Mouse (Mus musculus) inflammation-experienced regulatory T-cells, adult 6 months (primary cell): ENCODE measurements around the gene Sirt2. TPM values are rescaled to one million over a fixed set of nuclear protein-coding genes. Genes with fewer than 3 reads are reported as not detected.

Experiments
- polyA plus RNA-seq, 3 experiments: library from polyadenylated mRNA; unstranded; fragments of 100-300 nt; shearing (Covaris generic); gene quantifications; one replicate each; pipeline ENCODE4 v1.2.1; 2017

The Sirt2 gene
- polyA plus RNA-seq, 3 experiments from 2014 or later = 65.3 to 134 (median 90.9) TPM

Other genes with a start within 250 kb of the Sirt2 start
- not detected for gene Ifnl3, start 243.9 kb upstream of the Sirt2 start, polyA plus RNA-seq
- not detected for gene Sycn, start 225.8 kb upstream of the Sirt2 start, polyA plus RNA-seq
- 1 to 10 TPM in 1 of 3 experiments, not detected in 2; 1.4 TPM for gene Nccrp1, start 219.5 kb upstream of the Sirt2 start, polyA plus RNA-seq
- gene Samd4b, start 168.6 kb upstream of the Sirt2 start, polyA plus RNA-seq = 1 to 10 TPM; 6.4 to 9.8 (median 8.2) TPM
- 1 to 10 TPM; 2.1 to 3.7 (median 2.6) TPM for gene Pak4, start 168.6 kb upstream of the Sirt2 start, polyA plus RNA-seq
- gene Acp7, start 135.4 kb upstream of the Sirt2 start, polyA plus RNA-seq = not detected
- 1 to 10 TPM in 2 of 3 experiments, under 1 TPM in 1; 0.93 to 4.4 (median 1.3) TPM for gene Fbxo27, start 73.9 kb upstream of the Sirt2 start, polyA plus RNA-seq
- gene Fbxo17, start 49.9 kb upstream of the Sirt2 start, polyA plus RNA-seq = 1 to 10 TPM; 1.4 to 9.9 (median 6.4) TPM
- 10 to 100 TPM; 55.8 to 67.1 (median 65.2) TPM for gene Mrps12, start 24.9 kb upstream of the Sirt2 start, polyA plus RNA-seq
- 10 to 100 TPM in 2 of 3 experiments, 1 to 10 TPM in 1; 9.1 to 13.2 (median 10.8) TPM for gene Sars2, start 24.7 kb upstream of the Sirt2 start, polyA plus RNA-seq
- not detected for gene Ccer2, start 10.6 kb upstream of the Sirt2 start, polyA plus RNA-seq
- gene Nfkbib, start 777 bp downstream of the Sirt2 start, polyA plus RNA-seq = 10 to 100 TPM; 46.0 to 72.8 (median 53.3) TPM
- gene Rinl, start 22.2 kb downstream of the Sirt2 start, polyA plus RNA-seq = 100 to 1,000 TPM; 216 to 294 (median 288) TPM
- 100 to 1,000 TPM; 171 to 386 (median 383) TPM for gene Hnrnpl, start 41.8 kb downstream of the Sirt2 start, polyA plus RNA-seq
- gene Ech1, start 58.5 kb downstream of the Sirt2 start, polyA plus RNA-seq = 100 to 1,000 TPM; 190 to 267 (median 222) TPM
- gene Lgals4, start 67.1 kb downstream of the Sirt2 start, polyA plus RNA-seq = 10 to 100 TPM; 18.1 to 38.8 (median 20.9) TPM
- gene Lgals7, start 97.1 kb downstream of the Sirt2 start, polyA plus RNA-seq = 1 to 10 TPM in 1 of 3 experiments, under 1 TPM in 1, not detected in 1; 0.46 to 5.6 TPM
- gene Capn12, start 114.7 kb downstream of the Sirt2 start, polyA plus RNA-seq = under 1 TPM in 1 of 3 experiments, not detected in 2; 0.15 TPM
- 100 to 1,000 TPM in 1 of 3 experiments, 10 to 100 TPM in 2; 74.2 to 145 (median 93.4) TPM for gene Actn4, start 195.6 kb downstream of the Sirt2 start, polyA plus RNA-seq
- 100 to 1,000 TPM; 441 to 670 (median 588) TPM for gene Eif3k, start 215.1 kb downstream of the Sirt2 start, polyA plus RNA-seq
- gene Map4k1, start 215.3 kb downstream of the Sirt2 start, polyA plus RNA-seq = 100 to 1,000 TPM in 2 of 3 experiments, 10 to 100 TPM in 1; 98.7 to 130 (median 111) TPM